Mouse (Mus musculus) bone marrow macrophage, adult 2 months (primary cell): ENCODE results near the gene Arhgap33. TPM values are rescaled to one million over a fixed set of nuclear protein-coding genes. Genes with fewer than 3 reads are reported as not detected.

Experiments
- H3K27ac ChIP-seq: 2 replicates; pipeline ENCODE4 v1.5.1; 2012; ENCODE audit warnings: low read depth, low read length; ENCODE audit not compliant: insufficient read depth
- H3K4me1 ChIP-seq: 2 replicates; pipeline ENCODE4 v1.6.1; 2012; ENCODE audit warnings: low read length; ENCODE audit not compliant: control insufficient read depth, insufficient read depth
- H3K4me3 ChIP-seq: 2 replicates; pipeline ENCODE4 v1.5.1; 2012; ENCODE audit warnings: mild to moderate bottlenecking, low read length, moderate library complexity; ENCODE audit not compliant: insufficient read depth
- CTCF ChIP-seq: IDR thresholded peaks from 2 replicates; pipeline ENCODE4 v1.5.1; 2012; ENCODE audit warnings: low read depth, mild to moderate bottlenecking, low read length, moderate library complexity
- POLR2A ChIP-seq: IDR thresholded peaks from 2 replicates; pipeline ENCODE4 v1.6.1; 2012; ENCODE audit warnings: mild to moderate bottlenecking, low read depth, low read length, borderline replicate concordance
- polyA plus RNA-seq: library from polyadenylated mRNA; stranded (reverse); fragments of >200 nt; gene quantifications from 2 replicates; pipeline ENCODE4 v1.2.4, GENCODE M21; 2012; ENCODE audit not compliant: missing spikeins, insufficient read depth, insufficient read length

Arhgap33 gene
- 8.4 and 9.5 TPM in 2 replicates for polyA plus RNA-seq

DNA sequence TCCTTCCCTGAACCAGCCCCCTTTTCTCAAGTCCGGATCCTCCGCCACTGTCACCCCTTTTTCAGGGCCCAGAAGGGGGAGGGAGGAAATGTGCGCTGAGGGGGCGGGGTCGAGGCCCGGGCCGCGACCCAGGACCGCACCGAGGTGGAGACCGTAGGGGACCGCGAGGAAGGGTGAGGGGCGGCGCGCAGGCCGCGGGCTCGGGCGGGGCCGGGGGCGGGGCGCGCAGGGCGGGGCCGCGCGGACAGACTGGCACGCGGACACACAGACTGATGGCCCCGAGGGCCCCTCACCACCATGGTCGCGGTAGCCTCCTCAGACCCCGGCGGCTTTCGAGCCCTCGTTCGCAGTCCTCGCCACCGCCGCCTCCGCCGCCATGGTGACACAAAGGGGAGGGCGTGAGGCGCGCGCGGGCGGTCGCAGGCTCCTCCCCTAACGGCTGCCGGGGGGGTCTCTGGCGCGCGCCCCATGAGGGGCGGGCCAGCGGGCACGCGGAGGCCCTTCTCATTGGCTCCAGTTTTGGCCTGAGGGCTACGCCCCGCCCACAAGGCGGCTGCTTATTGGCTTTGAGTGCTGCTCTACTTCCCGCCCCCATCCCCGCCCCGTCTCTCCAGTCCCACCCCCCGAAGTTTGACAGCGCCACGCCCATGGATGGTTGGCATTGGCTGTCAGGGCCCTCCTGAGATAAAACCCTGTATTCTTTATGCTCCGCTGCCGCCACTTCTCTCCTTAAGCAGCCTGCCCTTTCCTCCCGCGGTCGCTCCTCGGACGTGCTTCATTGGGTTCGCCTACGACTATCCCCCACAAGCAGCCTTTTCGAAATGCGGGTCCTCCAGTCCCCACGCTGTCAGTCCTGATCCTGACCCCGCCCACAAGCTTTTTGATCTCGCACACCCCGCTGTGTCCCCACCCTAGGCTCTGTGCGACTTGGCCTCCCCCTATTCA lies at the start of gene Arhgap33:
Gene Arhgap33, minus strand, starts transcription at position 428 of the 945 bp plus-strand sequence.
- TF ChIP-seq POLR2A (no peak), CTCF (no peak)
- peaks cover 4% of the 10 kb centered on the region; the same call in 1 of the 2 replicates for H3K4me1 ChIP-seq
- peak within 1 kb of the TSS; percentile 85 for H3K4me3 ChIP-seq
- H3K27ac ChIP-seq = no peak within 1 kb of the TSS

- Histone ChIP-seq H3K4me3 (no peak overlapping the region), H3K4me1 (peaks cover 7% of the 10 kb centered on the region), H3K27ac (no peak overlapping the region)
- TF ChIP-seq CTCF (no peak), POLR2A (no peak)
Measured at GRCm38 (mm10) chr7:30584339-30584738, 49.5 kb upstream of the Arhgap33 start.

DNA sequence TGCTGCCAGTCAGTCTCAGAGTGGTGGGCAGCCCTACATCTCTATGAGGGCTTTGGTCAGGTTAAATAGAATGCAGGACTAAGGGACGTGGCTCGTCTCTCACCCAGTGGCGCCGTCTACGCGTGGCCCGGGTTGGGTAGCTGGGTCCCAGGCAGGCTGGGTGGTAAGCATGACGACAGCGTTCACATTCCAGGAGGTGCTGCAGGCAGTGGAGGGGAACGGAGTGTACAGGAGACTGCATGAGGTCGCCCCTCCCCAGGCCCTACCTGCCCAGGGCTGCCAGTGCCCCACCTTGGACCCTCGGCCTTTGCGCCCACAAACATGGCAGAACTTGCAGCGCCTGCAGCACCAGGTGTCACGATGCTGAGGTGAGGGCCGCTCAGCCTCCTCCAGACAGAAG lies 46.7 kb upstream of the Arhgap33 start:
- H3K4me3 ChIP-seq = no peak overlapping the region
- no peak for TF ChIP-seq CTCF
- no peak for TF ChIP-seq POLR2A
- H3K27ac ChIP-seq = no peak overlapping the region
- H3K4me1 ChIP-seq = no peaks in the 10 kb centered on the region

DNA sequence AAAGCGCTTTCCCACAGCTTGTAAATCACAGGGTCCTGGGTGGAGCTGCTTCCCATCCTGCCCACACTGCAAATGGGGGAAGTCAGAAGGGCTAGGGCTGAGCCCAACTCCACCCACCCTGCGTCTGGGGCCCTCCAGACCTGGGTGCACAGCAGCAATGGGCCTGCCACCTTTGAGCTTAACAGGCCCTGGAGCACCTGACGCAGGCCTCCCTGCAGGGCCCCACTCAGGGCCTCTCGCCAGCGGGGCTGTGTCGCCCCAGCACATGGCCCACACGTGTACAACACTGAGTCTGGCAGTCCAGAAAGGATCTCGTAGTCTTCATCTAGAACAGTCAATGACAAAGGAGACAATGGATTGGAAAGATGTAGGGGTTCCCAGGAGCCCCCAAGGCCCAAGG lies 45.1 kb upstream of the Arhgap33 start:
- TF ChIP-seq CTCF (no peak), POLR2A (no peak)
- H3K4me1 ChIP-seq = no peaks in the 10 kb centered on the region

GRCm38 (mm10) chr7:30572969-30573368 lies 38.1 kb upstream of the Arhgap33 start:
- no peak overlapping the region for H3K4me3 ChIP-seq
- TF ChIP-seq CTCF (no peak), POLR2A (no peak)

More for the DNA sequence above, 45.1 kb upstream of the Arhgap33 start:
- H3K4me3 ChIP-seq = no peak overlapping the region
- no peak overlapping the region for H3K27ac ChIP-seq

DNA sequence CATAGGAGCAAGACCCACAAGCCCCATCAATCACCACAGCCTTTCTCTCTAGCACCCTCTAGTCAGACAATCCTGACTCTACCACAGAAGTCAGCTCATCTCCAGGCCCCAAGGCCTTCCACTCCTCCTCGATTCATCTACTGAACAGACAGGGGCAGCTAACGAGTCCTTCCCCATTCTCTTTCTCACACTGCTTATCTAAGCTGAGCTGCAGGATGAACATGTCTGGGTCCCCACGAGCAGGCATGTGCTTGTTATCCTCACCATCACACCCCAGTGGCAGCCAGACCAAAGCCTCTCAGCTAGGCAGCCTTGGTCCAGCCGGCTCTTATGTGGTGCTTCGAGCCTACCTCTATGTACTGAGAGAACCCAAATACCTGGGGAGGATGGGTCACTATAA lies 37.5 kb upstream of the Arhgap33 start:
- TF ChIP-seq POLR2A (no peak), CTCF (no peak)
- Histone ChIP-seq H3K4me1 (no peaks in the 10 kb centered on the region), H3K27ac (no peak overlapping the region), H3K4me3 (no peak overlapping the region)

More at GRCm38 (mm10) chr7:30572969-30573368, 38.1 kb upstream of the Arhgap33 start:
- no peak overlapping the region for H3K27ac ChIP-seq
- H3K4me1 ChIP-seq = no peaks in the 10 kb centered on the region

- TF ChIP-seq CTCF (no peak), POLR2A (no peak)
- Histone ChIP-seq H3K4me1 (peaks cover 3% of the 10 kb centered on the region; the same call in 1 of the 2 replicates), H3K27ac (no peak overlapping the region), H3K4me3 (no peak overlapping the region)
Measured at GRCm38 (mm10) chr7:30567555-30567954, 32.7 kb upstream of the Arhgap33 start.

GRCm38 (mm10) chr7:30566033-30566432 lies 31.2 kb upstream of the Arhgap33 start:
- H3K27ac ChIP-seq = no peak overlapping the region
- no peak for TF ChIP-seq CTCF
- TF ChIP-seq POLR2A = no peak
- peaks cover 3% of the 10 kb centered on the region; the same call in 1 of the 2 replicates for H3K4me1 ChIP-seq
- H3K4me3 ChIP-seq = no peak overlapping the region

DNA sequence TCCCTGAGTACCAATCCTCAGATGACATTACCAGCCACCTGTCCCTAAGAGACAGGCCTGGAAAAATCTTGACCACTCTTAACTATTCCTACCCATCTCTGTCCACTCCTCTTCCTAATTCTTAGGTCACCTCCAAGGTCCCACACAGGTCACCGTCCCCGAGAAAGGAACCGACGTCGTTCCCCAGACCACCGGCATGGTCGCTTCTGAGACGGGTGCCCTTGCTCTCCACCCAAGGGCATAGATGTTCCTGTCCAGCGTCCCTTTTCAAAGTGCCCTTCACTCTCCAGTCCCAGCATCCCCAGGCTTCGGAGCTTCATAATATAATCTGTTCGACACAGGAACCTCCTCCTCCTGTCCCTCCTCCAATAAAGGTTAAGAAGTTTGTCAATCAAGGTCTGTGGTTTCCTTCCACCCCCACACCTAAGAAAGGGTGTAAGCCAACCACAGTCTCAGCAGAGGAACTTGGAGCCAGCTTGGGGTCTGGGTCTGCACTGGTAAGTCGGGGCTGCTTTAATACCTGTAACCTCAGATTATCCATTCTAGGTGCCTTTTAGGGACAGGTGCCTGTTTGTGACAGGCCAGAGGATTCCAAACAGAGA lies 30.2 kb upstream of the Arhgap33 start, which contains the start of gene Igflr1:
Gene Igflr1, plus strand, starts transcription at position 458 of the 602 bp plus-strand sequence.
- Histone ChIP-seq H3K4me1 (peaks cover 6% of the 10 kb centered on the region), H3K27ac (no peak within 1 kb of the TSS), H3K4me3 (no peak within 1 kb of the TSS)
- TF ChIP-seq POLR2A = no peak

- Histone ChIP-seq H3K27ac (no peak overlapping the region), H3K4me1 (peaks cover 9% of the 10 kb centered on the region), H3K4me3 (peak overlapping the region; percentile 69)
- no peak for TF ChIP-seq CTCF
- no peak for TF ChIP-seq POLR2A
Measured at GRCm38 (mm10) chr7:30563906-30564280, 29.0 kb upstream of the Arhgap33 start.
